Mouse (Mus musculus) liver, embryonic 15.5 days (tissue): ENCODE results near the gene Tfe3. TPM values are rescaled to one million over a fixed set of nuclear protein-coding genes. Genes with fewer than 3 reads are reported as not detected.
A peak's percentile ranks its signal among the peaks of the same experiment; 100 is the strongest.
"Not testable (repeated sequence)": the region's sequence is repeated elsewhere in the genome, so short reads cannot be mapped to it uniquely, and the experiment has no call there.

Source experiments
- ATAC-seq: fragments of 200-750 bp; cut with Nextera tagmentation; 2 replicates; pipeline ENCODE4 v1.8.0; 2017; ENCODE audit warnings: moderate number of reproducible peaks, mild to moderate bottlenecking, moderate library complexity; ENCODE audit not compliant: insufficient read depth
- H3K27ac ChIP-seq: fragments of 300-500 bp; sonication (generic); replicated peaks from 2 replicates; pipeline ENCODE4 v1.5.1; 2015; ENCODE audit warnings: mild to moderate bottlenecking, inconsistent platforms
- H3K27me3 ChIP-seq: fragments of 300-500 bp; sonication (generic); 2 replicates; pipeline ENCODE4 v1.6.1; 2015; ENCODE audit warnings: mild to moderate bottlenecking, inconsistent platforms
- H3K36me3 ChIP-seq: fragments of 300-500 bp; sonication (generic); replicated peaks from 2 replicates; pipeline ENCODE4 v1.6.1; 2015; ENCODE audit warnings: moderate library complexity, mild to moderate bottlenecking, inconsistent platforms
- H3K4me1 ChIP-seq: fragments of 300-500 bp; sonication (generic); replicated peaks from 2 replicates; pipeline ENCODE4 v1.6.1; 2015; ENCODE audit warnings: inconsistent platforms
- H3K4me2 ChIP-seq: fragments of 300-500 bp; sonication (generic); 2 replicates; pipeline ENCODE4 v1.6.1; 2015; ENCODE audit warnings: moderate library complexity, mild to moderate bottlenecking, inconsistent platforms
- H3K4me3 ChIP-seq: fragments of 300-500 bp; sonication (generic); replicated peaks from 2 replicates; pipeline ENCODE4 v1.5.1; 2015; ENCODE audit warnings: mild to moderate bottlenecking, inconsistent platforms
- H3K9ac ChIP-seq: fragments of 300-500 bp; sonication (generic); 2 replicates; pipeline ENCODE4 v1.6.1; 2015; ENCODE audit warnings: moderate library complexity, mild to moderate bottlenecking, inconsistent platforms
- H3K9me3 ChIP-seq: fragments of 300-500 bp; sonication (generic); replicated peaks from 2 replicates; pipeline ENCODE4 v1.6.1; 2016; ENCODE audit warnings: inconsistent platforms
- WGBS: fragments of 180-500 bp; shearing (Covaris S2); methylation state at CpG from one replicate; pipeline ENCODE4 v1.1.7; 2015; ENCODE audit warnings: mixed read lengths; ENCODE audit not compliant: insufficient replicate concordance; 5-methylcytosine and 5-hydroxymethylcytosine counted together
- polyA plus RNA-seq: library from polyadenylated mRNA; unstranded; fragments of >200 nt; fragmentation: Nextera tagmentation; extraction: Ambion mirVana; gene quantifications from 2 replicates; pipeline ENCODE4 v1.2.1, GENCODE M21; 2015

The Tfe3 gene
- 9.2 and 11.8 TPM in 2 replicates for polyA plus RNA-seq

- Histone ChIP-seq H3K36me3 (peaks cover 8% of the 10 kb centered on the region; the same call in 1 of the 2 replicates), H3K9ac (peak within 1 kb of the TSS; percentile 67), H3K4me3 (peak within 1 kb of the TSS; percentile 72), H3K9me3 (no peaks in the 10 kb centered on the region), H3K4me1 (peaks cover 41% of the 10 kb centered on the region), H3K27me3 (no peaks in the 10 kb centered on the region), H3K4me2 (peak within 1 kb of the TSS; percentile 81), H3K27ac (peak within 1 kb of the TSS; percentile 80)
- peak; percentile 92 for ATAC-seq
- 13% methylated on average over 38 of the region's 38 CpGs for WGBS
These were observed at the start of gene Tfe3 for GRCm38 (mm10) chrX:7762137-7762920. Tfe3 (plus strand) TSS chrX:7762560.

DNA sequence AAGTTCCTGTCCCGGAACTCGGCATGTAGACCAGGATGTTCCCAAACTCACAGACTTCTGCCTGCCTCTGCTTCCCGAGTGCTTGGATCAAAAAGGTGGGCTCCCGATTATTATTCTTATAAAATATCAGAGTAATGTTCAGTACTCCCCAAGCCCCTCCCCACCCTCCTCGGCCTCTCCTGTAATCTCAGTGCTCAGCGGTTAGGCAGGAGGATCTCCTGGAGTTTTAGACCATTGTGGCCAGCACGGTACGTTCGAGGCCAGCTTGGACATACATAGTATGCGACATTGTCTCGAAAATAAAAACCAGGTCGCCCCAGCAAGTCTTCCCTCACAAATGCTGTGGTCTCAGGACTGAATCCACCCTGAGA is 48.6 kb upstream of the Tfe3 start:
- Histone ChIP-seq H3K27ac (0 out of 2 replicates have a peak overlapping the region, but pooled peaks have one; percentile 24), H3K4me2 (peak overlapping the region; percentile 65), H3K4me3 (peak overlapping the region; percentile 55)
- H3K27me3 ChIP-seq, H3K9ac ChIP-seq, H3K36me3 ChIP-seq, H3K4me1 ChIP-seq, H3K9me3 ChIP-seq: not testable (repeated sequence)
- 15% methylated on average over 6 of the region's 12 CpGs for WGBS
- peak; percentile 19 for ATAC-seq

DNA sequence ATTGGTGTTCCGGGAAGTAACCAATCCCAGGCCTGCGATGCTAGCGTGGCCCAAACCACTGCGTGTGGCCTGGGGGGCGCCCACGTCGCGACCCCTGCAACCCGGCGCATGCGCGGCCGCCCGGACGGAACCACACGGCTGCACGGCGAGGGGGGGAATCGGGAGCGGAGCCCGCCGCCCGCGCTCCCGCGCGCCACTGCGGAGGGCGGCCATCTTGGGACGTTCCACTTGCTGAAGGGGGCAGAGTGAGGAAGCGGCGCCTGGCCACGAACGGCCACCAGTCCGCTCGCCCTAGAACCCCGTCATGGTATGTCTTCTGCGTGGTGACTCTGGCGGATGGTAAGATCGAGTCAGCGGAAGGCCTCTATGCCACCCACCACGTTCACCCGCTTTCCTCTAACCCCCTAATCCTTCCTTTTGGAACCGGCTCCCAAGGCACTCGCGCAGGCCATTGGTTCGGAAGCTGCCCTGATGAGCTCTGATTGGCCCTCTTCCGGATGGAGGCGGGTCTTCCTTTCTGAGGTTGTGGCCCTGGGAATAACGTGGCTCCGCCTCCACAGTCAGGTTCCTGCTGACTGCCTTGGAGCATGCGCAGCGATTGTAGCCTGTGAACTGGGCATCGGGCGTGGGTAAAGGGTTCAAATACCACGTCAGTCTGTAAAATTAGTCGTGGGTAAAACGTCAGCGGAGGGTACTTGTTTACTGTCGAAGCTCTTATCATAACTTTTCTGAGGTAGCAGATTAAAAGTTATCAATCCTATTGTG is 48.0 kb upstream of the Tfe3 start, which contains the start of gene Wdr45:
Gene Wdr45, plus strand, starts transcription at position 199 of the 765 bp plus-strand sequence.
- H3K4me2 ChIP-seq = peak within 1 kb of the TSS; percentile 65
- not testable (repeated sequence) for H3K4me1 ChIP-seq, H3K27me3 ChIP-seq, H3K36me3 ChIP-seq, H3K9ac ChIP-seq, H3K9me3 ChIP-seq
- 15% methylated on average over 43 of the region's 60 CpGs for WGBS
- H3K27ac ChIP-seq = 0 out of 2 replicates have a peak within 1 kb of the TSS, but pooled peaks have one; percentile 29
- ATAC-seq = peak; percentile 93
- peak within 1 kb of the TSS; percentile 55 for H3K4me3 ChIP-seq

GRCm38 (mm10) chrX:7716058-7716457 is 46.3 kb upstream of the Tfe3 start:
- not testable (repeated sequence) for H3K9ac ChIP-seq, H3K36me3 ChIP-seq, H3K27me3 ChIP-seq, H3K4me3 ChIP-seq, H3K9me3 ChIP-seq, ATAC-seq, H3K4me2 ChIP-seq, H3K4me1 ChIP-seq, H3K27ac ChIP-seq
- 24% methylated on average over 1 of the region's 1 CpGs for WGBS

GRCm38 (mm10) chrX:7721514-7722281 is 40.7 kb upstream of the Tfe3 start, which contains the start of gene Gm45208:
Gm45208 (plus strand) TSS chrX:7722245.
- H3K9me3 ChIP-seq = no peaks in the 10 kb centered on the region

GRCm38 (mm10) chrX:7722282-7722611 is 40.1 kb upstream of the Tfe3 start:
- Histone ChIP-seq H3K36me3 (peaks cover 28% of the 10 kb centered on the region), H3K9me3 (no peaks in the 10 kb centered on the region), H3K27ac (peak overlapping the region; percentile 87), H3K9ac (peak overlapping the region; percentile 70), H3K4me2 (peak overlapping the region; percentile 66), H3K4me3 (peak overlapping the region; percentile 72), H3K27me3 (no peaks in the 10 kb centered on the region), H3K4me1 (peaks cover 10% of the 10 kb centered on the region)
- WGBS = 17% methylated on average over 11 of the region's 11 CpGs
- ATAC-seq = peak; percentile 23; the same call in 1 of the 2 replicates

More at GRCm38 (mm10) chrX:7721514-7722281, 40.7 kb upstream of the Tfe3 start, which contains the start of gene Gm45208:
- Histone ChIP-seq H3K4me3 (peak within 1 kb of the TSS; percentile 72), H3K9ac (peak within 1 kb of the TSS; percentile 70), H3K4me2 (peak within 1 kb of the TSS; percentile 66), H3K27ac (peak within 1 kb of the TSS; percentile 87), H3K36me3 (peaks cover 23% of the 10 kb centered on the region), H3K27me3 (no peaks in the 10 kb centered on the region), H3K4me1 (peaks cover 10% of the 10 kb centered on the region)
- peak; percentile 91 for ATAC-seq
- 16% methylated on average over 22 of the region's 22 CpGs for WGBS

- Histone ChIP-seq H3K4me3 (peak overlapping the region; percentile 72), H3K9me3 (no peaks in the 10 kb centered on the region), H3K4me1 (peaks cover 11% of the 10 kb centered on the region), H3K9ac (peak overlapping the region; percentile 70), H3K4me2 (peak overlapping the region; percentile 66), H3K36me3 (peaks cover 30% of the 10 kb centered on the region), H3K27me3 (no peaks in the 10 kb centered on the region), H3K27ac (peak overlapping the region; percentile 87)
- ATAC-seq = no peak
- WGBS = 12% methylated on average over 4 of the region's 4 CpGs
These were observed 39.7 kb upstream of the Tfe3 start for GRCm38 (mm10) chrX:7722691-7723090.

DNA sequence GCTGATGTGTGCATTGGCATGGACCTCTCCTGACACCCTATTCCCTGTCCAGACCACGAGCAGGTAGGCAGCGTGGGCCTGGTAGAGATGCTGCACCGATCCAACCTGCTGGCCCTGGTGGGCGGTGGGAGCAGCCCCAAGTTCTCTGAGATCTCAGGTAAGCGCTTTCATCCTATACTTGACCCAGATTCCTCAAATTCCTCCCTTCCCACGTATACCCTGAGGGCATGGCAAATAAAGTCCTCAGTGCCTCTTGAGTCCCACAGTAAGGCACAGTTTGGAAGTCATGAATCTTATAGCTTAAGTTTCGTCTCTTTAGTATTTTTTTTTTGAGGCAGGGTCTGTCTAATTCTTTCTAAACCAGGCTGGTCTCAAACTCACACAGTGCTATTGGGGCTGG is 38.2 kb upstream of the Tfe3 start:
- Histone ChIP-seq H3K4me1 (peaks cover 17% of the 10 kb centered on the region), H3K27ac (no peak overlapping the region), H3K4me2 (no peak overlapping the region), H3K36me3 (peaks cover 30% of the 10 kb centered on the region), H3K9me3 (no peaks in the 10 kb centered on the region), H3K9ac (no peak overlapping the region), H3K4me3 (no peak overlapping the region), H3K27me3 (no peaks in the 10 kb centered on the region)
- WGBS = 74% methylated on average over 7 of the region's 7 CpGs
- no peak for ATAC-seq

GRCm38 (mm10) chrX:7725841-7726240 is 36.5 kb upstream of the Tfe3 start:
- Histone ChIP-seq H3K4me1 (peaks cover 17% of the 10 kb centered on the region), H3K4me3 (no peak overlapping the region), H3K9me3 (no peaks in the 10 kb centered on the region), H3K27ac (no peak overlapping the region), H3K36me3 (peaks cover 30% of the 10 kb centered on the region), H3K9ac (no peak overlapping the region), H3K27me3 (no peaks in the 10 kb centered on the region), H3K4me2 (no peak overlapping the region)
- no peak for ATAC-seq
- 70% methylated on average over 12 of the region's 12 CpGs for WGBS

DNA sequence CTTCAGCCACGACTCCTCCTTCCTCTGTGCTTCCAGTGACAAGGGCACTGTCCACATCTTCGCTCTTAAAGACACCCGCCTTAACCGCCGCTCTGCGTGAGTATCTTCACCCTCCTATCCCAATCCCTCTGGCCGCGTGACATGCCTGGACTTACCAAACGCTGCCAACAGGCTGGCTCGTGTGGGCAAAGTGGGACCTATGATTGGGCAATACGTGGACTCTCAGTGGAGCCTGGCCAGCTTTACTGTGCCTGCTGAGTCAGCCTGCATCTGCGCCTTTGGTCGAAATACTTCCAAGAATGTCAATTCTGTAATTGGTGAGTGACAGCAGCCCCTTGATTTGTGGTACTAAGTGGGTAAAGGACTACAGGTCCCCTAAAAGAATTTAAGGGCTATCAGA is 35.2 kb upstream of the Tfe3 start:
- Histone ChIP-seq H3K9ac (no peak overlapping the region), H3K36me3 (peaks cover 30% of the 10 kb centered on the region), H3K4me1 (peaks cover 17% of the 10 kb centered on the region), H3K27me3 (no peaks in the 10 kb centered on the region), H3K4me2 (no peak overlapping the region), H3K4me3 (no peak overlapping the region), H3K27ac (no peak overlapping the region), H3K9me3 (no peaks in the 10 kb centered on the region)
- ATAC-seq = no peak
- WGBS = 73% methylated on average over 13 of the region's 13 CpGs
